Mouse (Mus musculus) right cerebral cortex, postnatal 25 days (tissue): ENCODE measurements around the gene Zdhhc7.

Experiments
- DNase-seq: peaks from one replicate; pipeline ENCODE4 v3.0.0; 2022

The Zdhhc7 gene

DNA sequence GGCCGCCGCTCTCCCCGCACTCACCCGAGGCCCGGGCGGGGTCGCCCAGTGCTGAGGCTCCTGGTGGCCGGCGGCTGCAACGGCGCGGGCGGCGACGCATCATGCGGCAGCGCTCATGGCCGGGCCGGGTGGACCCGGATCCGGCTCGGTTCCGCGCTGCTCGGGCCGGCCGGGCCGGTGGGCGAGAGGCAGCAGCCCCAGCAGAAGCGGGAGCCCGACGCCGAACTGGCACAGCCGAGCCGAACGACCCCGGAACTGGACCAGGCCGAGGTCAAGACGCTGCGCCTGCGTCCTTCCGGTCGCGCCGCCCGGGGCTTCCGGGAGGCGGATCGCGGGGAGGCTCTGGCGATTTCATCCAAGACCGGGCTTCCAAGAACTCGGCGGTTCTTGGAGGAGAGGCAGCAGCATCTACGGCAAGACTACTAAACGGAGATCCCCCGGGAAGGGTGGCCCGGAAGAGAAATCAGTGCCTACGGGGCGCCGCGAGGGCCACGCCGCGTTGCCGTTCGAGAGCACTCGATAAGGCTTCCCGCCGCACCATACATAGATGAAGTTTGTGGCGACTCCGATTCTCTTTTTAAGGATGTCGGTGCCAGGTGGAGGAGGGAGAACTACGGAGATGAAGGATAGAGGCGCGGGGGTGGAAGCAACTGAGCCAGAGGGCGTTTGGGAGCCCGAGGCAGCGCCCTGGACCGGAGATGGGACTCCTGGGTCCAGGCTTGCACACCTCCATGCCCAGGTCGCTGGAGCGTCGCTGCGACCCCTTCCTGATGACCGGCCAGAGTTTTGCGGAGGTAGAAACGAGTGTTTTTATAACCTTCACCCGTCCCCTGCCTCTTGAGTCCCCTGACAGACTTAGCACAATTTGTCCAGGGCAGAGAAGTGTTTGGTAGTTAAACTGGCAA, at the start of gene Zdhhc7:
Gene Zdhhc7, minus strand, starts transcription at position 415 of the 905 bp plus-strand sequence.
- peak; percentile 90 for DNase-seq

- DNase-seq: no peak
Measured at GRCm38 (mm10) chr8:120150028-120150427, 48.7 kb upstream of the Zdhhc7 start.

GRCm38 (mm10) chr8:120146051-120146450, 44.8 kb upstream of the Zdhhc7 start:
- DNase-seq: no peak

DNA sequence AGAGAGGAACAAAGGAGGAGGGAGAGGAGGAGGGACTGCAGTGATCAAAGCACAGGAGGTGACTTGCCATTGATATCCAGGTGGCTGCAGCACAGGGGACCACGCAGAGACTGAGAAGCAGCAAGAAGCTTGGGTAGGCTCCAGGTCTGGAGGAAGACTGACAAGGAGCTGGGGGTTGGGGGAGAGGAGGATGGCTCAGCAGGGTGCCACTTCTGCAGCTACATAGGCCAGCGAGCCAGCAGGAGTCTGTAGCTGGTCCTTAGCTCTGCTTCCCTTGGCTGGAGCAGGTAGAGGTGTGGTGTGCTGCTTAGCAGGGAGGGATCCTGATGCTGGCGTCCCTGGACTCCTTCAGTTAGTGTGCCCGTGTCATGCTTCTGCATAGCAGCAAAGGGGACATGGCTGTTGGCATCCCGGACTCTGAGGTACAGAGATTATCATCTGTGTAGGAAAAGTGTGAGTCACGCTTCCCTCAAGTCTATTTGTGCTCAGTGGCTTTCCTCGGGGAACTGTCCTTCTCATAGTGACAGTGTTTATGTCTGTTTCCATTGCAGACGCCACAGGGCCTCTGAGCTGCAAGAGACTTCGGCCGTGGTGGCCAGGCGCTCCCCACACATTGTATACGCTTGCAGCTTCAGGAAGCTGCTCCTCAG, 43.5 kb upstream of the Zdhhc7 start:
- peak; percentile 55 for DNase-seq

- DNase-seq: peak; percentile 64
Measured at GRCm38 (mm10) chr8:120143911-120144651, 42.8 kb upstream of the Zdhhc7 start.

- no peak for DNase-seq
Measured at GRCm38 (mm10) chr8:120140769-120141168, 39.5 kb upstream of the Zdhhc7 start.

GRCm38 (mm10) chr8:120138958-120139357, 37.7 kb upstream of the Zdhhc7 start:
- DNase-seq: no peak

DNA sequence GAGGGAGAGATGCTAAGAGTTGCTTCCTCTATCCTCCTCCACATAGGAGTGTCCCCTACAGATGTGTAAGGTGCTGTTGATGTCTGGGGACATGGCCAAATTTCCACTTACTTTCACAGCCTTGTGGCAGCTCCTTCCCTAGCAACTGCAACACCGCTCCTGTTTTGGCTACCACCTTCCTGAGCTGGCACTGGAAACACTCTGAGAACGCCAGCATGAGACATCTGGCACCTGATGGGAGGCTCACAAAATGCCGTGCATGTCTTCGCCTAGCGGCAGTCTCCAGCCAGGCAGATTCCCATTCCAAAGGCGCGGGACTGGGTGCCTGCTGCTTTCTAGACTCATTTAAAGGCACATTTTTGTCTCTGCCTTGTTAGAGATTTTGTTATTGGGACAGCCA, 35.3 kb upstream of the Zdhhc7 start:
- peak; percentile 88 for DNase-seq

DNA sequence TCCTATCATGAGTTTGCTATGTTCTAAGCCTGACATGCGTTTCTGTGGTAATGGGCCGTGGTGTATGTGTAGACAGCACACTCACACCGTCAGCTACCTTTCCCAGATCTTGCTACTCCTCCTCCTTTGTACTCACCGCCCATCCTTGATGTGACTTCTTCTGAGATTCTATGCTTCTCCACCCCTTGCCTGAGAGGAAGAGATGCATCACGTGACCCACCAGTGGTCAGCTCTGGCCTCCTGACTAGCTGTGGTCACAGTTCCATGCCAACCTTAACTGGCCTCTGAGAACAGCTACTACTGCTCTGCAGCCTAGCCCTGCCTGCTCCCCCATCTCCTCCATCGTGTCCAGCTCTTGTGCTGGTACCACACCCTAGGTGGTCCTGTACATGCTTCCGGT, 34.4 kb upstream of the Zdhhc7 start:
- DNase-seq: no peak

- DNase-seq: no peak
Measured at GRCm38 (mm10) chr8:120133169-120133568, 31.9 kb upstream of the Zdhhc7 start.

DNA sequence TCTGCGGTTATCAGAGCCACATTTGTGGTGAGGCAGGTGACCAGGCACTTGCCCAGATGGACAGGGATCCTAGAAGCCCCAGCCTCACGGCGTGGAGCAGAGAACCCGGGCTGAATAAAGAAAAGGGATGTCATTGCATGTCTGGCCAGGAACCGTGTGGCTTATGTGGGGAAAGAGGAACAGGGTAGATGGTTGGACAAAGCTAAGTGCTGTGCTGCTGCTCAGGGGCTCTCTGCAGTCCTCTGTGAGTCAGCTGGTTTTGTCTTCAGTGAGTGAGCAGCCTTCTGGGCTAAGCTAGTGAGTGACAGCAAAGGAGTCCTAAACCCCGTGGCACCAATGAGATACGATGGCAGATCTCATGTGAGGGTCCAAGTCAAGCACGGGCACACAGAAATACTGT, 29.9 kb upstream of the Zdhhc7 start:
- no peak for DNase-seq

DNA sequence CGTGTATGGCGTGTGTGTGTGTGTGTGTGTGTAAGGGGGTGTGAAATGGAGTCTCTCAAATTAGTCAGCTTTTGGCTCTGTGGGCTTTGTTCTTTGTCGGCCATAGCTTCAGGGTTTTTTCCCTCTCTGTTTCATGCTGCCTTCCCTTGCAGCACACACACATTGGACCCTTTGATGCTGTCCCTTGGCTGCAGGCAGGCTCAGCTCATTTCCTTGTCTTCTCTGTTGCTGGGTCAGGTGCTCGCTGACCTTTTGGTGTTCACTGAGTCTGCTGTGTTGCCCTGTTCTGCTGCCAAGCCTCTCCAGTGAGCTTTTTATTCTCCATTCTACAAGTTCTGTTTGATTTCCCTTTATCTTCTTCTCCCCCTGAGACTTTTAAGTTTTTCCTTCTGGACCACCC, 28.3 kb upstream of the Zdhhc7 start:
- no peak for DNase-seq

- DNase-seq: no peak
Measured at GRCm38 (mm10) chr8:120126357-120127161, 25.3 kb upstream of the Zdhhc7 start.

GRCm38 (mm10) chr8:120124836-120125389, 23.6 kb upstream of the Zdhhc7 start:
- DNase-seq: no peak

GRCm38 (mm10) chr8:120124261-120124660, 23.0 kb upstream of the Zdhhc7 start:
- no peak for DNase-seq

DNA sequence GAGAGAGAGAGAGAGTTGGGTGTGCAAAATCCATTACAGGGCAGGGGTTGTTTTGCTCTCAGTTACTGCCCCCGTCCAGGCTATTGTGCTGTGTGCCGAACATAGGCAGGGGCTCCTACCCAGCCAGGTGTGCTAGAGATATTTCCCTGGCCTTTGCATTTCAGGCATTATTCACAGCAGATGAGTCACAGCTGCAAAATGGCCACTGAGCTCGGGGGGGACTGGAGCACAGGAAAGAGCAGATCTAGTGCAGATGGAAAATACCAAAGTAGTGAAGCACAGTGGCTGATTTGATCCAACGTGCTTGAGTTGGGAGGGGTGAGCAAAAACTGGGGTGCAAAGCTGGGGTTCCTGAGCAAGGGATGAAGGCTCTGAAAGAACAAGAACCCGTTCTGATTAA, 19.7 kb upstream of the Zdhhc7 start:
- DNase-seq: no peak

- no peak for DNase-seq
Measured at GRCm38 (mm10) chr8:120119931-120120330, 18.6 kb upstream of the Zdhhc7 start.

DNA sequence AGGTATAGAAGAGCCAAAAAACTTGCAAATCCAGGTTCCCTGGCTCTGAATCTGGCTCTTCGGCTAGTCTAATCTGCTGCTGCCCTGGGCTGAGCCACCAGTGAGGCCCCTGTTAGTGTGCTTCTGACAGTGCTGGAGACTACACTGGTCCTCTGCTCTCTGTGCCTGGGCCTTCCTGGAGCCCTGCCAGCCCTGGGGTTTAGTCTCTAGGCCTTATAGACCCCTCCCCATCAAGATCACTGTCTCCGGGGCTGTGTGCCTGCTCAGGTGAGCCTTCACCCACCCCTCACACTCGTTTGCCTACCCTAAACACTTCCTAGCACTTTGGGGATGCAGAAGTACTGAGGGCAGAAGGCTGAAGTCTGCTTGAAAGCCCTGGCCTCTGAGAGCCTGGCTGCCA, 18.1 kb upstream of the Zdhhc7 start:
- no peak for DNase-seq

- DNase-seq: no peak
Measured at GRCm38 (mm10) chr8:120118847-120119246, 17.6 kb upstream of the Zdhhc7 start.

DNA sequence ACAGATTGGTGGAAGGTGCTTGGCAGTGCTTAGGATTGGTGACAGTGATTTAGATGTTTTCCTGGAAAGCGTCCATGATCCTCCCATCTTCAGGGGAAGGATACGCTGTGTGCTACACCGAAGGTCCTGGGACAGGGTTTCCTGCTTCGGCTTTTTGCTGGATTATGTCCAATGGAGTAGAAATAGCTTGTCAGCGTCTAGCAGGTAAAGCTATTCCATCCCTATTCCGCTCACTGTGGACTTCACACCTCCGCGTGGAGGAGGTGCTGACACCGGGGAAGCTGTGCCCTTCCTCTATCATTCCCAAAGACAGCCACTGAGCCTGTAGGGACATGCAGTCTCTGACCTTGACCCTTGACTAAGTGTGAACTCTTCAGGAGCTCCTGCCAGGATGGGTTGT, 16.9 kb upstream of the Zdhhc7 start:
- DNase-seq: no peak

DNA sequence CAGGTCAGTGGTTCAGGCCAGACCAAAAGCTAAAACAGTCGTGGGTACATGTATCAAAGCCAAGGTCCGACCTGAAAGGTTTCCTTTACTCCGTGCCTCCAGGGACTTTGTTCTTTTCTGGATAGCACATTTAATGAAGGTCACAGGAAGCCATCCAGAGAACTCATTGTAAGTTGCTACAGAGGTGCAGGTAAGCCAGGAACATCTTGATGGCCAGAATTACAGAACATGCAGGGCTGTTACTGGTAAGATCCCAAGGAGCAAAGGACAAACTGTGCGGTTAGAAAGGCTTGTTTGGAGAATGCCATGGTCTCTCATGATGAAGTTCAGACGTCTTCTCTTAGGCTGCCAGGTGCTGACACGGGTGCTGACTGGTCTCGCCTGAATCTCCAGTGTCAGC, 15.3 kb upstream of the Zdhhc7 start:
- DNase-seq: no peak

GRCm38 (mm10) chr8:120114315-120114841, 13.1 kb upstream of the Zdhhc7 start:
- peak; percentile 32 for DNase-seq
